Mouse (Mus musculus) lung, adult 2 months (tissue): ENCODE data around the gene Ltc4s.

Experiments
- CTCF ChIP-seq: fragments of 200-500 bp; IDR thresholded peaks from 2 replicates; pipeline ENCODE4 v1.5.1; 2011; ENCODE audit warnings: mild to moderate bottlenecking, low read length, control low read depth; ENCODE audit not compliant: insufficient read depth
- POLR2A ChIP-seq: fragments of 200-500 bp; IDR thresholded peaks from 2 replicates; pipeline ENCODE4 v1.6.1; 2011; ENCODE audit warnings: low read depth, mild to moderate bottlenecking, control low read depth, low read length, borderline replicate concordance; ENCODE audit errors: extremely low read depth

- TF ChIP-seq CTCF (no peak), POLR2A (no peak)
Observed at GRCm38 (mm10) chr11:50269885-50270284, 31.5 kb upstream of the Ltc4s start.
